In genomic region chr5:16919791-16920190, GRCm38 (mm10) we compare ENCODE assay signal across 19 mouse cellular contexts.
DNase-seq lines count a peak whose midpoint lies in the region; ATAC-seq and TF ChIP-seq lines count a peak whose summit lies in the region.
"Had no signal": no experiment of that assay in that cellular context is flagged by ENCODE, and none has a peak within 500 bp of the region (broad histone marks: within the 10 kb centered on the region; RNA-seq: fewer than 3 reads in every experiment).

No protein-coding gene starts in this region.

- H3K4me1 ChIP-seq in forebrain, embryonic 11.5 days (replicated peaks; ENCODE audit: control insufficient read depth, insufficient read depth, low read length): no peaks in the 10 kb centered on the region
- no peaks in the 10 kb centered on the region for H3K4me1 ChIP-seq in forebrain, postnatal 0 days (ENCODE audit: insufficient read depth)

- no peak overlapping the region for H3K27ac ChIP-seq in forebrain, embryonic 11.5 days (ENCODE audit: low read depth, low read length)
- no peak overlapping the region for H3K27ac ChIP-seq in forebrain, postnatal 0 days (ENCODE audit: low read depth, low read length)

- H3K4me2 ChIP-seq in forebrain, embryonic 11.5 days (ENCODE audit: low read depth, low read length, severe bottlenecking): no peak overlapping the region
- H3K4me2 ChIP-seq in forebrain, postnatal 0 days (ENCODE audit: low read depth): no peak overlapping the region

- H3K9me3 ChIP-seq in forebrain, embryonic 11.5 days (ENCODE audit: control insufficient read depth, low read length): no peaks in the 10 kb centered on the region
- H3K9me3 ChIP-seq in forebrain, postnatal 0 days (ENCODE audit: low read length): no peaks in the 10 kb centered on the region
- H3K9me3 ChIP-seq: G1E had no signal

- H3K36me3 ChIP-seq in forebrain, embryonic 11.5 days (ENCODE audit: control insufficient read depth, insufficient read depth, low read length): no peaks in the 10 kb centered on the region
- H3K36me3 ChIP-seq in forebrain, postnatal 0 days (ENCODE audit: insufficient read depth): no peaks in the 10 kb centered on the region
- H3K36me3 ChIP-seq: G1E had no signal

- H3K4me3 ChIP-seq in forebrain, embryonic 11.5 days (ENCODE audit: low read depth, low read length): no peak overlapping the region
- H3K4me3 ChIP-seq in forebrain, postnatal 0 days (ENCODE audit: low read depth, low read length): no peak overlapping the region

- TF ChIP-seq CTCF in forebrain, postnatal 0 days (IDR thresholded peaks at IDR 0.05; ENCODE audit: low read depth): no peak

- DNase-seq in forebrain, embryonic 11.5 days (ENCODE audit: low spot score): peak; percentile 35
- no peak for DNase-seq in forebrain, postnatal 0 days
- peak; percentile 72 for DNase-seq in heart, adult 11 months
- no peak for DNase-seq in heart, postnatal 4 days
- DNase-seq: adrenal gland, adult 2 months; adrenal gland, adult 8-10 months; adrenal gland, postnatal 10 days; adrenal gland, postnatal 14 days; adrenal gland, postnatal 25 days; adrenal gland, postnatal 36 days; B cell, adult 2 months; cerebellum, adult 11 months; cerebellum, adult 11-12 months; cerebellum, adult 18-20 months had no signal

- H3K9ac ChIP-seq in forebrain, embryonic 11.5 days (ENCODE audit: low read length): no peak overlapping the region
- H3K9ac ChIP-seq in forebrain, postnatal 0 days: no peak overlapping the region

- 95% methylated on average over 8 of the region's 8 CpGs for WGBS in forebrain, embryonic 11.5 days
- 97% methylated on average over 8 of the region's 8 CpGs for WGBS in forebrain, postnatal 0 days

- H3K27me3 ChIP-seq in forebrain, embryonic 11.5 days (ENCODE audit: control insufficient read depth, insufficient read depth, low read length): no peaks in the 10 kb centered on the region
- no peaks in the 10 kb centered on the region for H3K27me3 ChIP-seq in forebrain, postnatal 0 days (ENCODE audit: insufficient read depth, low read length)
- H3K27me3 ChIP-seq: CH12.LX had no signal

- no peak for ATAC-seq in forebrain, embryonic 11.5 days (replicated peaks; ENCODE audit: low FRiP score)
- no peak for ATAC-seq in forebrain, postnatal 0 days
- ATAC-seq: activated CD4-positive, CD25-positive, alpha-beta regulatory T cell, adult 4 months; CD4-positive, CD25-positive, alpha-beta regulatory T cell, adult 4 months; Patski had no signal

Comparison
In these comparisons a context has a peak if more than half of its experiments do, and no peak if none do; other contexts are left out.
1. DNase-seq: peak in forebrain, embryonic 11.5 days (single experiment) and heart, adult 11 months (single experiment); none in forebrain, postnatal 0 days (single experiment) and heart, postnatal 4 days (single experiment).